Mouse (Mus musculus) spleen, postnatal 4 days (tissue): Measurements from ENCODE around the gene Cyct.

Experiments
- DNase-seq, 2 experiments: peaks; one replicate each; pipeline ENCODE4 v3.0.0; 2022; ENCODE audit warnings: low spot score in 2 of 2

Cyct gene

GRCm38 (mm10) chr2:76360226-76360625 lies at the start of gene Cyct:
Cyct (minus strand) TSS chr2:76360450.
- no peak for DNase-seq

GRCm38 (mm10) chr2:76409986-76410385 lies 49.7 kb upstream of the Cyct start:
- DNase-seq, result no peak

- no peak for DNase-seq
These were observed 49.3 kb upstream of the Cyct start for GRCm38 (mm10) chr2:76409526-76409925.

GRCm38 (mm10) chr2:76406937-76407441 lies 46.7 kb upstream of the Cyct start:
- DNase-seq, result peak in 1 of 2 experiments; percentile 62

GRCm38 (mm10) chr2:76406151-76406936 lies 46.1 kb upstream of the Cyct start, which contains the start of gene Osbpl6:
Osbpl6 (plus strand) TSS chr2:76406508.
- DNase-seq, result peak in 1 of 2 experiments; percentile 62

GRCm38 (mm10) chr2:76405596-76406150 lies 45.4 kb upstream of the Cyct start:
- DNase-seq, result no peak

GRCm38 (mm10) chr2:76400178-76400577 lies 39.9 kb upstream of the Cyct start:
- DNase-seq, result no peak

- no peak for DNase-seq
These were observed 26.3 kb upstream of the Cyct start for GRCm38 (mm10) chr2:76386531-76386930.

- no peak for DNase-seq
These were observed 18.4 kb upstream of the Cyct start for GRCm38 (mm10) chr2:76378646-76379045.

- DNase-seq, result no peak
These were observed 14.4 kb upstream of the Cyct start for GRCm38 (mm10) chr2:76374544-76375206.

- DNase-seq, result no peak
These were observed 12.0 kb upstream of the Cyct start for GRCm38 (mm10) chr2:76372244-76372643.

GRCm38 (mm10) chr2:76370656-76370922 lies 10.3 kb upstream of the Cyct start:
- DNase-seq, result no peak

GRCm38 (mm10) chr2:76369821-76370655 lies 9.8 kb upstream of the Cyct start, which contains the start of gene Rbm45:
Rbm45 (plus strand) TSS chr2:76369984.
- peak; percentile 88 to 96 for DNase-seq

- DNase-seq, result no peak
These were observed 8.8 kb upstream of the Cyct start for GRCm38 (mm10) chr2:76368861-76369660.

- peak; percentile 70 to 92 for DNase-seq
These were observed 7.1 kb upstream of the Cyct start for GRCm38 (mm10) chr2:76367188-76367922.

GRCm38 (mm10) chr2:76365811-76366210 lies 5.6 kb upstream of the Cyct start:
- DNase-seq, result no peak

GRCm38 (mm10) chr2:76362111-76362510 lies 1.9 kb upstream of the Cyct start:
- no peak for DNase-seq

GRCm38 (mm10) chr2:76347839-76348238 lies 12.4 kb downstream of the Cyct start:
- DNase-seq, result no peak

- DNase-seq, result no peak
These were observed 18.1 kb downstream of the Cyct start for GRCm38 (mm10) chr2:76342146-76342545.
